Mouse (Mus musculus) forebrain, embryonic 14.5 days (tissue): ENCODE measurements around the gene Rab34. TPM values are rescaled to one million over a fixed set of nuclear protein-coding genes. Genes with fewer than 3 reads are reported as not detected.

Source experiments
- ATAC-seq: fragments of 200-750 bp; cut with Nextera tagmentation; 2 replicates; pipeline ENCODE4 v1.8.0; 2017; ENCODE audit warnings: mild to moderate bottlenecking, moderate library complexity
- DNase-seq: peaks from one replicate; pipeline ENCODE4 v3.0.0-alpha.2; 2015; ENCODE audit warnings: low spot score
- H3K27ac ChIP-seq: fragments of 300-500 bp; sonication (generic); 2 replicates; pipeline ENCODE4 v1.5.1; 2014; ENCODE audit warnings: low read depth, mild to moderate bottlenecking, control low read depth, low read length, moderate library complexity
- H3K27me3 ChIP-seq: fragments of 300-500 bp; sonication (generic); replicated peaks from 2 replicates; pipeline ENCODE4 v1.6.1; 2014; ENCODE audit warnings: low read length, control low read depth, mixed read lengths; ENCODE audit not compliant: control insufficient read depth, insufficient read depth
- H3K36me3 ChIP-seq: fragments of 300-500 bp; sonication (generic); 2 replicates; pipeline ENCODE4 v1.6.1; 2014; ENCODE audit warnings: low read length, control low read depth; ENCODE audit not compliant: control insufficient read depth, insufficient read depth
- H3K4me1 ChIP-seq: fragments of 300-500 bp; sonication (generic); 2 replicates; pipeline ENCODE4 v1.6.1; 2014; ENCODE audit warnings: antibody characterized with exemption, low read length, control low read depth; ENCODE audit not compliant: control insufficient read depth, insufficient read depth
- H3K4me2 ChIP-seq: fragments of 300-500 bp; sonication (generic); 2 replicates; pipeline ENCODE4 v1.6.1; 2014; ENCODE audit warnings: mild to moderate bottlenecking, control low read depth, low read length
- H3K4me3 ChIP-seq: fragments of 300-500 bp; sonication (generic); 2 replicates; pipeline ENCODE4 v1.5.1; 2014; ENCODE audit warnings: low read depth, low read length, control low read depth
- H3K9ac ChIP-seq: fragments of 300-500 bp; sonication (generic); 2 replicates; pipeline ENCODE4 v1.6.1; 2014; ENCODE audit warnings: mild to moderate bottlenecking, low read length, control low read depth, moderate library complexity
- H3K9me3 ChIP-seq: fragments of 300-500 bp; sonication (generic); replicated peaks from 2 replicates; pipeline ENCODE4 v1.6.1; 2016; ENCODE audit warnings: low read length, control low read depth, mixed read lengths; ENCODE audit not compliant: control insufficient read depth
- WGBS: fragments of 180-500 bp; shearing (Covaris S2); extraction: QIAGEN DNeasy Blood & Tissue Kit; methylation state at CpG from one replicate; pipeline ENCODE4 v1.1.7; 2014; 5-methylcytosine and 5-hydroxymethylcytosine counted together
- polyA plus RNA-seq: library from polyadenylated mRNA; unstranded; fragments of >200 nt; fragmentation: Nextera tagmentation; extraction: Ambion mirVana; gene quantifications from 2 replicates; pipeline ENCODE4 v1.2.1, GENCODE M21; 2014

The Rab34 gene
- polyA plus RNA-seq, 1 experiment from 2014 or later = 48.1 TPM

DNA sequence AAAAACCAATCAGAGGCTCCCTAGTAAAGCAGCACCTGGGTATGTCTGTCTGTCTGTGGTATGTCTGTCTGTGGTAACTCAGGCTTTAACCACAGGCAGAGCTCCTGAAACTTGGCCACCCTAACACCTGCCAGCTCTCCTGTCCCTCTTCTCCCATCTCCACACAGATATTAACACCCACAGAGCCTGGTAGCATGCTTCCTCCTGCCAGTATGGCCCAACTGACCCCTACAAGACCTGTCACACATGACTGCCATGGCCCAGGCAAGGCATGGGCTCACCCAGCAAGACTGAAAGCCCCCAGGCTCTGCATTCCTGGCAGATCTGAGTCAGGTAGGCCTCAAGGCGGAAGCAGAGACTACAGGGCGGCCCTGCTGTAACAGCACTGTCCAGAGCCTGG is 25.2 kb upstream of the Rab34 start:
- 82% methylated on average over 2 of the region's 2 CpGs for WGBS
- ATAC-seq = no peak
- DNase-seq = no peak
- H3K4me2 ChIP-seq = peak overlapping the region; percentile 79
- no peaks in the 10 kb centered on the region for H3K27me3 ChIP-seq
- no peaks in the 10 kb centered on the region for H3K9me3 ChIP-seq
- peaks cover 23% of the 10 kb centered on the region for H3K4me1 ChIP-seq
- H3K4me3 ChIP-seq = peak overlapping the region; percentile 100
- H3K9ac ChIP-seq = peak overlapping the region; percentile 99
- peak overlapping the region; percentile 98 for H3K27ac ChIP-seq
- H3K36me3 ChIP-seq = peaks cover 47% of the 10 kb centered on the region

- H3K9ac ChIP-seq = peak overlapping the region; percentile 99
- peaks cover 23% of the 10 kb centered on the region for H3K4me1 ChIP-seq
- peak; percentile 45 for ATAC-seq
- H3K9me3 ChIP-seq = no peaks in the 10 kb centered on the region
- H3K4me2 ChIP-seq = peak overlapping the region; percentile 79
- H3K27ac ChIP-seq = peak overlapping the region; percentile 98
- H3K36me3 ChIP-seq = peaks cover 38% of the 10 kb centered on the region
- WGBS = under 1% methylated on average over 22 of the region's 22 CpGs
- H3K4me3 ChIP-seq = peak overlapping the region; percentile 100
- H3K27me3 ChIP-seq = no peaks in the 10 kb centered on the region
- peak; percentile 83 for DNase-seq
Observed at GRCm38 (mm10) chr11:78163681-78164603, 24.3 kb upstream of the Rab34 start.

DNA sequence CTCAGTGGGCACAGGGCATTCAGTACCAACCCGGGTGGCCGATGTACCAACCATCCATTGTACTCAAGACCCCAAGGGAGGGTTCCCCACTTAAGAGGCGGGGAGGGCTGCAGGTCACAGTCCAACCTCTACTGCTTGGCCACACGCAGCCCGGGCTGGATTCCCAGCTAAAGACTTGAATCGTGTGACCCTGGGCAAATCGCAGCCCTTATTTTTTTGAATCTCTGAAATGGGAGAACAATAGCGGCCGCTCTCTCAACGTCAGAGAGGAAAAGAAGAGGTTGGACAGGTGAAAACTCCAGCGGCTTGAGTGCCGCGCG is 23.7 kb upstream of the Rab34 start:
- Histone ChIP-seq H3K36me3 (peaks cover 32% of the 10 kb centered on the region), H3K4me1 (peaks cover 23% of the 10 kb centered on the region), H3K9me3 (no peaks in the 10 kb centered on the region), H3K27ac (peak overlapping the region; percentile 98), H3K27me3 (no peaks in the 10 kb centered on the region), H3K4me3 (peak overlapping the region; percentile 100), H3K9ac (peak overlapping the region; percentile 99), H3K4me2 (peak overlapping the region; percentile 79)
- peak; percentile 31 for DNase-seq
- under 1% methylated on average over 14 of the region's 14 CpGs for WGBS
- ATAC-seq = no peak

DNA sequence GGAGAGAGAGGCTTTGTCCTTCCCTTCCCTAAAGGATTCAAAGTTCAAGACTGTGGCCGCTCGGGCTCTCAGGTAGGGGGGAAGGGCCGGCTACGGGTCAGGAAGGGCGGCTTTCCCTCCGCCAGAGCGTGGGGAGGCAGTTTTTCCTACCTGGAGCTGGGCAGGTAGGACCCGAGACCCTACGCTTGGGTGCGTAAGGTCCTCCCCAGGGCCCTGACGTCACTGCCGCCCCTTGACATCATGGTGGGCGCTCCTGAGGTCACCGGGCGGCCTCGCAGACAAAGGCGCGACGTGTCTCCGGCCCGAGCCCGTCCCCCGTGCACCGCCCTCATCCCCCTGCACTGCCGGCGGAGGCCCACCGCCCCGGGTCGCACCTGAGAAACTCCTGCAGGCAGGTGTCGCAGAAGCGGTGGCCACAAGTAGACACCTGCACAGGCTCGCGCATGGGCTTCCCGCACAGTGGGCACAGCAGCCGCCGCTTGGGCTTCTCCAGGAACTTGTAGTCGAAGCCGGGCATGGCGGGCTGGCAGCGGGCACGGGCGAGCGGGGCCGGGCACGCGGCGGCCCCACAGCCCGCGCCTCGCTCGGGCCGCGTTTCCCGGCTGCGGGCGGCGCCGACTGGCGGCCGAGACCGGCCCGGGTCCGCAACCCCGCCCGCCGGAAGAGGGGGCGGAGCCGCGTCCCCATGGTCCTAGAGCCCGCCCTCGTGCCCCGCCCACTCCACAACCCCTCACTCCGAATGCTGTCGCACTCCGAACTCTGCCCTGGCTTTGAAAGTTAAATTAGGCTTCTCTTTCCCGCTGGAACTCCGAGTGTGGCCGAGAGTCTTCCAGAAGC is 23.1 kb upstream of the Rab34 start, which contains the start of gene Traf4:
TSS of gene Traf4 (minus strand) at position 666 of the 837 bp plus-strand sequence.
- H3K9ac ChIP-seq = peak within 1 kb of the TSS; percentile 99
- no peaks in the 10 kb centered on the region for H3K27me3 ChIP-seq
- WGBS = under 1% methylated on average over 56 of the region's 78 CpGs
- peak within 1 kb of the TSS; percentile 79 for H3K4me2 ChIP-seq
- DNase-seq (peak; percentile 91), ATAC-seq (peak; percentile 89)
- H3K27ac ChIP-seq = peak within 1 kb of the TSS; percentile 98
- H3K4me1 ChIP-seq = peaks cover 23% of the 10 kb centered on the region
- H3K4me3 ChIP-seq = peak within 1 kb of the TSS; percentile 100
- peaks cover 26% of the 10 kb centered on the region for H3K36me3 ChIP-seq
- no peaks in the 10 kb centered on the region for H3K9me3 ChIP-seq

DNA sequence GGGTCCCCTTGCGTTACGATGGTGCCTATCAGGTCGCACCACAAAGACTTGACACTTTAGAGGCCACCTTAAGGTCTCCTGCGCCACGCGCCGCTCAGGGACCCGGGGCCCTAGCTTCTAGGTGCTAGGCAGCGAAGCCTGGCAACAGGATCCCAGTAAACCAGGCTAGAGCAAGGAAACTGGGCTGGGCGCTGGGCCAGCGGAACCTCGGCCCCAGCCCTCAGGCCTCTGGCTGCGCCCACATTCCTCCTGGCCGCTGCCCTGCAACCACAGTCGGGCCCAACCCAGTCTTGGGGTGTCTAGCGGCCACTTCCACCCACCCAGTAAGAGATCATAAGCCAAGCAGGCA is 22.5 kb upstream of the Rab34 start:
- 1% methylated on average over 16 of the region's 16 CpGs for WGBS
- H3K36me3 ChIP-seq = peaks cover 20% of the 10 kb centered on the region
- peak overlapping the region; percentile 98 for H3K27ac ChIP-seq
- ATAC-seq (peak; percentile 47), DNase-seq (no peak)
- H3K9ac ChIP-seq = peak overlapping the region; percentile 99
- H3K27me3 ChIP-seq = no peaks in the 10 kb centered on the region
- H3K9me3 ChIP-seq = no peaks in the 10 kb centered on the region
- peaks cover 23% of the 10 kb centered on the region for H3K4me1 ChIP-seq
- H3K4me3 ChIP-seq = peak overlapping the region; percentile 100
- peak overlapping the region; percentile 79 for H3K4me2 ChIP-seq

DNA sequence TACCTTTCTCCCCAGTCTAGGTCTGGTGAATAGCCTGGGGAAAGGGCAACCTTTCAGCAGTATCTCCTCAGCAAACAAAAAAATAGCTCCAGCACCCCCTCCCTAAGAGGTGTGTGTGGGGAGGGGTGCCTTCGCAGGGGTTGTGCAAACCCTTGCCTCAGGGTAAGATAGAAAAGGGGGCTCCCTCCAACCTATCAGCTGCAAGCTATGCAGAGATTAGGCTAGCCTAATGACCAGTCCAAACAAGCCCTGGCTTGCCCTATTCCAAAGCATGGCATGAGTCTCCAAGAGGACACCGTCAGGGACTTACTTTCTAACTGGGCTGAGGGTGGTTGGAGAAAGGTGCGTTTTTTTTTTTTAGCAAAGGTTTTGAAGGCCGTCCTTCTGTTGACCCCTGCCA is 22.1 kb upstream of the Rab34 start:
- peak overlapping the region; percentile 79 for H3K4me2 ChIP-seq
- DNase-seq (no peak), ATAC-seq (no peak)
- H3K4me3 ChIP-seq = peak overlapping the region; percentile 100; the same call in 1 of the 2 replicates
- peak overlapping the region; percentile 99; the same call in 1 of the 2 replicates for H3K9ac ChIP-seq
- peaks cover 23% of the 10 kb centered on the region for H3K4me1 ChIP-seq
- 49% methylated on average over 4 of the region's 4 CpGs for WGBS
- H3K36me3 ChIP-seq = peaks cover 16% of the 10 kb centered on the region
- H3K9me3 ChIP-seq = no peaks in the 10 kb centered on the region
- peak overlapping the region; percentile 98; the same call in 1 of the 2 replicates for H3K27ac ChIP-seq
- no peaks in the 10 kb centered on the region for H3K27me3 ChIP-seq

DNA sequence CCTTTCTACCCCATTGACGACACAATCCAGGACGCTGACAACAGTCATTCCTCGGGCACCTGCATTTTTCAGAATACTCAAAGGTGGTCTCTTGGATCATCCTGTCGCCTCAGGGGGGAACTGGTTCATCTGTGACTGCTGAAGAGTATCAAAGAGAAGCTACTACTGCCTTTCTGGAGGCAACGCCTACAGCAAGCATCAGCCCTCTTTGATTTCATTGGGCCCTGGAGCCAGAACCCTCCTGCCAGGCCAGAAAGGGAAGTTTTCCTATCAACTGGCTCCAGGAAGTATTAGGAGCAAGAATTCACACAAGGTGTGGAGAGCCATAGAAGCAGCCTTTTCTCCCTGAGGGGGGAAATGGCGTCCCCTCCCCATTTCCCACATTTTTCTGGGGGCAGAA is 21.6 kb upstream of the Rab34 start:
- no peak overlapping the region for H3K4me3 ChIP-seq
- WGBS = 74% methylated on average over 6 of the region's 6 CpGs
- no peak for ATAC-seq

DNA sequence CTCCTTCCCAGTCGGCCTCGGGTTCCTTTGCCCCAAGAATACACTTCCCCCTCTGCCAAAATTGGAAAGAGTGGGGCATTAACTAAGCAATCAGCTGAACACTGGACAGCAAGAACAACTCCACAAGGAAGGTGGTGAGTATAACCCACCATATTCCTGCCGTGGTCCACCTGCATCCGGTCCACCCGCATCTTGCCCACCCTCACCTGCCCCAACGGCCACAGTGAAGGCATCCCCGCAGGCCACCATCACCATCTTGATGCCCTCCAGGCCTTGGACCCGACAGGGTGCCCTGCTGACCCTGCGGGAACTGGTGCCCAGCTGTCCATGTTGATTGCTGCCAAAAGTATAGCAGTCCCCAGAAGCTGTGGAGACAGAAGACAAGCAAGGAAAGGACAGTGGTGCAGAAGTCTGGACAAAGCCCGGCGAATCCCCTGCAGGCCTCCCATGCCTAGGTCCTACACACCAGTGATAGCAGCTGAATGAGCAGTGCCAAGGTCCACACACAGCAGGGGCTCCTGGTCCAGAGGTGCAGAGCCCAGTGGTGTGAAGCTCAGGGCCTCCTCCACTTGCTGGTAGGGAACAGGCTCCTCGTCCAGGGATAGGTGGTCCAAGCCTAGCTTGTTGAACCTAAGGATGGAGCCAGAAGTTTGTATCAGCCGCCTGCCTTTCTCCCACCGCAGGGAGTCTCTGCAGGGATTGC is 20.8 kb upstream of the Rab34 start:
- no peak for ATAC-seq
- H3K4me3 ChIP-seq = no peak overlapping the region
- no peaks in the 10 kb centered on the region for H3K27me3 ChIP-seq
- H3K4me1 ChIP-seq = peaks cover 20% of the 10 kb centered on the region
- no peak for DNase-seq
- H3K27ac ChIP-seq = no peak overlapping the region
- peaks cover 3% of the 10 kb centered on the region; the same call in 1 of the 2 replicates for H3K36me3 ChIP-seq
- H3K9ac ChIP-seq = no peak overlapping the region
- no peaks in the 10 kb centered on the region for H3K9me3 ChIP-seq
- H3K4me2 ChIP-seq = no peak overlapping the region
- WGBS = 82% methylated on average over 14 of the region's 14 CpGs

More for the DNA sequence above, 21.6 kb upstream of the Rab34 start:
- no peak for DNase-seq
- H3K4me1 ChIP-seq = peaks cover 23% of the 10 kb centered on the region
- H3K27me3 ChIP-seq = no peaks in the 10 kb centered on the region
- no peak overlapping the region for H3K4me2 ChIP-seq
- no peak overlapping the region for H3K27ac ChIP-seq
- peaks cover 11% of the 10 kb centered on the region for H3K36me3 ChIP-seq
- no peaks in the 10 kb centered on the region for H3K9me3 ChIP-seq
- no peak overlapping the region for H3K9ac ChIP-seq
